Mouse (Mus musculus): ENCODE measurements at regions not wholly inside any gene's neighbourhood (a gene's known extent, or its start where the extent isn't known, plus 50 kb on each side); places are given as distances from the start of the nearest gene placed in this dataset.

DNA sequence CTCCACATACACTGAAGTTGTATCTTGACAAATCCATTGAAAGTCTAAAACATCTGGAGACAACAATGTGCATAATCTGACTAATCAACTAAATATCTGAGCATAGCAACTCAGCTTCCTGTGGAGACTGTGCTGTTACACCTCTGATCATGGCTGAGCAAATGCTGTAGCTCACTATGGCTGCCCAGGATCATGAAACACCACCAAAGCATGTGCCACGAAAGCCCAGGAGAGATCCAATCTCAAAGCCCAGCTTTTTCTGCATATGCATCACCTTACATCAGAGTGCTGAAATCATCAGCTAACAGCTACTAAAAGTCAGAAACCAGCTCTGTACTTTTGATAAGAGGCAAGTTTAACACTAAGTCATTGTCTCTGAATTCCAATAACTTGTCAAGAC is 313.3 kb upstream of the Htr2a start:
- no peak for ATAC-seq (replicated peaks)
- Histone ChIP-seq H3K27me3 (no peaks in the 10 kb centered on the region), H3K9ac (replicated peaks) (no peak overlapping the region), H3K9me3 (no peaks in the 10 kb centered on the region), H3K4me1 (no peaks in the 10 kb centered on the region), H3K36me3 (no peaks in the 10 kb centered on the region), H3K4me2 (replicated peaks) (no peak overlapping the region), H3K27ac (replicated peaks) (no peak overlapping the region), H3K4me3 (no peak overlapping the region)
- 88% methylated on average over 1 of the region's 1 CpGs for WGBS

DNA sequence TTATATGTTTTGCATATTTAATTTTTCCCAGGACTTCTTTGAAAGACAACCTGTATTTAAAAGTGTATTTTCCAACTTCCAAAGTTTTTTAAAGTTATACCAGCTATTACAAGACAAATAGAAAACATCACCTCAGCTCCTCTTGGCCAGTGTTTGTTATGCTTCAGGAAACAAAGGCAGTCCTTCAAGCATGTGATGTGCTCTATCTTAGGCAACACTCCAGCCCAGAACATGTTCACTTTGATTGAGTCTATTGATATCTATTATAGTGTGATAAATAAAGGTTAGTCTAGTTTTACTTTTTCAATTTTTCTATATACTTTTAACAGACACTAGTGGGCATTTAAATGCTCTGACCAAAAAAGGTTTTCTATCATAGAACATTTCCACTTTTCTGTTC is 289.9 kb upstream of the Htr2a start:
- Histone ChIP-seq H3K4me1 (no peaks in the 10 kb centered on the region), H3K36me3 (no peaks in the 10 kb centered on the region), H3K9me3 (no peaks in the 10 kb centered on the region), H3K27ac (replicated peaks) (no peak overlapping the region), H3K4me3 (no peak overlapping the region), H3K4me2 (replicated peaks) (no peak overlapping the region), H3K9ac (replicated peaks) (no peak overlapping the region), H3K27me3 (no peaks in the 10 kb centered on the region)
- no peak for ATAC-seq (replicated peaks)

DNA sequence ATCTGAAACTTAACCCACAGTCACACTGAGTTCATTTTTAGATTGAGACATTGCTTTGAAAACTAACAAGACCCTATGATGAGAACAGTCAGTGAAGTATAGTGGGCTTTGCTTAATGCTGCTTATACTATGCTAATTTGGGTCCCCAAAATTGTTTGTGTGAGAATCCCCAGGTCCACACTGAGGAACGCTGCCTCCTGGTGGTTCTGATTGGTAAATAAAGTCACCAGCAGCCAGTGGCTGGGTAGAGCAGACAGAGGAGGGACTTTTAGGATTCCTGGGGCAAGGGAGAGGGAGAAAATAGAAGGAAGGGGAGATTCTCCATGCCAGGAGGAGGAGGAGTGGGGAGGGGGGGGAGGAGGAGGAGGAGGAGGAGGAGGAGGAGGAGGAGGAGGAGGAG is 288.4 kb upstream of the Htr2a start:
- Histone ChIP-seq H3K9me3 (no peaks in the 10 kb centered on the region), H3K4me3 (no peak overlapping the region), H3K4me2 (replicated peaks) (no peak overlapping the region), H3K27ac (replicated peaks) (no peak overlapping the region), H3K9ac (replicated peaks) (no peak overlapping the region), H3K27me3 (no peaks in the 10 kb centered on the region), H3K4me1 (no peaks in the 10 kb centered on the region), H3K36me3 (no peaks in the 10 kb centered on the region)
- ATAC-seq (replicated peaks) = no peak
- WGBS = 40% methylated on average over 1 of the region's 1 CpGs

DNA sequence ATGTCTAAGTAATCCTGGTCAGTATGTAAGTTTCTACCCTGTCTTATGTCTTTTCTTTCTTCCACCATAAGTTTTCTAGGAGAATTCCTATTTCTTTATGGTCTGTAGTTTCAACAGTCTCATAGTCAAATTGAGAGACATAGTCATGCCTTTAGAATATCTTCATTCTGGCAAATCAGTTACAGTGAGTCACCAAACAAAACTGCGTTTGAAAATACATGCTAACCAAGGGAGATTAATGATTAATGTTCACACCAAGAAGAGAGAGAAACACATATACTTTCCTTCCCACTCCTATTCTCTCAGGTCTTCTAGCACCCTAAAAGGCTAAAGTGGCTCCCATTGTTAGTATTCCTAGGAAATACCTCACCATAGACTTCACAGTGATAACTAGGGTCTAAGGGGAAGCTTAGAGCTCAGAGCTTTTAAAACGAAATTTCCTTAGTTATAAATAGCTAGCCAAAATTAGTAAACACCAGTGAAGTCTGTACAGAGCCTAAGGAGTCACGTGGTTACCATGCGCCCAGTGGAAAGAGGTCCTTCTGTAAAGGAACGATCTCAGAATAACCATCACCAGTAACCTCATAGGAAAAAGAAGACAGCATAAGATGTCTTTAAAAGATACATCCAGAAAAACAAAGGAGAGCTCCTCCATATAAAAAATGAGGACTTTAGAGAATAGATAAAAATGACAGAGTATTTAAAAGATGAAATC is 281.8 kb upstream of the Htr2a start:
- Histone ChIP-seq H3K27ac (replicated peaks) (no peak overlapping the region), H3K27me3 (no peaks in the 10 kb centered on the region), H3K4me2 (replicated peaks) (no peak overlapping the region), H3K4me1 (peaks cover 10% of the 10 kb centered on the region), H3K4me3 (no peak overlapping the region), H3K36me3 (no peaks in the 10 kb centered on the region), H3K9me3 (no peaks in the 10 kb centered on the region), H3K9ac (replicated peaks) (no peak overlapping the region)
- no peak for ATAC-seq (replicated peaks)
- 82% methylated on average over 5 of the region's 5 CpGs for WGBS

DNA sequence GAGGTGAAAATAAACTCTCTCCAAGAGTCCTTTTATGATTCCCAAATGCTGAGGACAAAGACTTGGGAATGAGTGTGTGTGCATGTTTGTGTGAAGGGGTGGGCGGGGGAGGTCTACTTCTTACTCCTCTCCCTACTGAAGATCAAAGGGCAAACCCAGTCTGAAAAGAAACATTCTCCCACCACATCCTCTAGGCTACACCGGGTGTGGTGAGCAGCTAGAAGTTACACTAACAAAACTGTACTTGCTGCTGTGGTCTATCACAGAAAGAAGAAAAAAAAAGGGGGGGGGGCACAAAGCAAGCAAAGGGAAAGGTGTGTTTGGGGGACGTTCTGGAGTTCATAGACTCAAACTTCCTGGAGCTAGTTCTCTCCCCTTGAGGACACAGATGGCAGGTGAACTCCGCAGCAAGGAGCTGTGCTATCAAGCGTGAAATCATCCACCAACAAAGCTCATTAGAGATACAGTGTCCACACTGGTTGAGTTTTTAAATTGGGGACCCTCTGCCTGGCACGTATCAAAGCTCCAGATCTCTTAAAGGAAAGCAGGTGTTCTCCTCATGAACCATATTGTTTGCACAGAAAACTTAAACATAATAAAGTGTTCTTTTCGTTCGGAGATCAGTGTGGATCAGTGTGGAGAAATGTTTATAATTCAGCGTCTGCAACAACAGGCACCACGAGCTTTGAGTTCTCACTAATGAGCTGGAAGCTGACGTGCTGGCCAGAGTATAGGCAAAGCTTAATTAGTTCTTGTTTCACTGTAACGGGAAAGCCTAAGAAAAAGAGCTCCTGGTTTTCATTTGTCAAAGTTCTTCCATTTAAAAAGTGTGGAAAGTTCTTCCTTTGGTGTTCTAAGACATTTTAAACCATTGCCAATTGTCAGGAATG is 280.7 kb upstream of the Htr2a start:
- no peak overlapping the region for H3K27ac ChIP-seq (replicated peaks)
- no peak overlapping the region for H3K4me3 ChIP-seq
- 8% methylated on average over 12 of the region's 12 CpGs for WGBS
- peaks cover 10% of the 10 kb centered on the region for H3K4me1 ChIP-seq
- H3K27me3 ChIP-seq = no peaks in the 10 kb centered on the region
- 0 out of 2 replicates have a peak overlapping the region, but pooled peaks have one; percentile 19 for H3K4me2 ChIP-seq (replicated peaks)
- peak; percentile 88 for ATAC-seq (replicated peaks)
- H3K36me3 ChIP-seq = no peaks in the 10 kb centered on the region
- H3K9ac ChIP-seq (replicated peaks) = no peak overlapping the region
- H3K9me3 ChIP-seq = no peaks in the 10 kb centered on the region

DNA sequence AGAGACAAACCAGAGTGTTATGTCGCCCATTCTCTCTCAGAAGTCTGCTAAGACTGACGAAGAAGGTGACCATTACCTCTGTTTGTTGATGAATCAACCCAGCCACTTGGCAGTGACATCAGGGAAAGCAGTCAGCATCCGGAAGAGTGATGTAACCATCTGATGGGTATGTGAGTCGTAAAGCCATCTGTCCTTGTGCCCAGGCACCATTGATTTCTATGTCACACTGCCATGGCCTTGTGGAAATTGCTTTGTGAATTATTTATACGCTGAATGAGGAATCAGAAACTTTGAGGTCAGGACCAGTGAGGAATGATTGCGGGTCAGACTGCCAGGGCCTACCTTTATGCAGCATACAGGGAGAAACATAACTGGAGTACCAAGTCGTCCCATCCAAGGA is 256.2 kb upstream of the Htr2a start:
- no peak overlapping the region for H3K9ac ChIP-seq (replicated peaks)
- no peak overlapping the region for H3K4me2 ChIP-seq (replicated peaks)
- WGBS = 84% methylated on average over 7 of the region's 7 CpGs
- no peak overlapping the region for H3K4me3 ChIP-seq
- no peaks in the 10 kb centered on the region for H3K4me1 ChIP-seq
- no peak for ATAC-seq (replicated peaks)
- H3K27ac ChIP-seq (replicated peaks) = no peak overlapping the region
- no peaks in the 10 kb centered on the region for H3K36me3 ChIP-seq
- no peaks in the 10 kb centered on the region for H3K9me3 ChIP-seq
- H3K27me3 ChIP-seq = no peaks in the 10 kb centered on the region

DNA sequence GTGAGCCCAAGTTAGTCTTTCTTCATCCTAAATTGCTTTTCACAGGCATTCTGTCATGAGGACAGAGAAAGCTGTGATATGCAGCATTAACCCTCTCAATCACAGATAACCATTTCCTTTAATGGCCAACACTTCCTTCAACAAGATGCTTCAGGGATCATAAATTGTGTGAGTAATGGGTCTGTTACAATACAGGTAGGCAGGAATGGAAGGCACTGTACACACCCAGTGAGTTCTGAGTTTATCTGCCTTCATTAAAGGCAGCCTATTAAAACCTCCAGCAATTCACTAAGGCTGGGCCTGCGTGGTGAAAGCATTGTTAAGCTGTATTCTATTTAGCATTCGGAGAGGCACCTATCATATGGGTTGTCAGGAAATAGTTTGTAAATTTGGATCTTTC is 248.2 kb upstream of the Htr2a start:
- no peaks in the 10 kb centered on the region for H3K9me3 ChIP-seq
- WGBS = 75% methylated on average over 2 of the region's 2 CpGs

DNA sequence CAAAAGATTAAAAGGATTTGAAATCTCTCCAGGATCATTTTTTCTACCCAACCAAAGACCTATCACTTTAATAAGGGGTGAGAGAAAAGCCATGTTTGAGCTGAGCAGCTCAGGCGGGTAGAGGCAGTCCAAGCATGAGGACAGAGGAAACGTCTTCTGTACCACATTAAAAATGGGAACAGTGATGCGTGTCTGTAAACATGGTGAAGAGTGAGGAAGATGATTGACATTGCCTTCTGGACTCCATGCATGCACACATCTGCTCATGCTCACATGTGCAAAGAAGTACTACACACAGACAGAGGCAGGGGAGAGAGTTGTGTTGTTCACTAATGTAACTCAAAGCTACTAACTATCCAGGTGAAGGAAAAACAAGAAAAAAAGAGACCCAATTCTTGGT is 243.4 kb upstream of the Htr2a start:
- 70% methylated on average over 3 of the region's 3 CpGs for whole genome bisulfite sequencing
- peak; percentile 35; the same call in 1 of the 2 replicates for ATAC-seq (replicated peaks)
- H3K9me3 ChIP-seq = no peaks in the 10 kb centered on the region
- H3K27ac ChIP-seq (replicated peaks) = no peak overlapping the region
- no peaks in the 10 kb centered on the region for H3K36me3 ChIP-seq
- H3K4me3 ChIP-seq = no peak overlapping the region
- no peak overlapping the region for H3K9ac ChIP-seq (replicated peaks)
- no peak overlapping the region for H3K4me2 ChIP-seq (replicated peaks)
- H3K4me1 ChIP-seq = no peaks in the 10 kb centered on the region
- H3K27me3 ChIP-seq = no peaks in the 10 kb centered on the region

More for the DNA sequence above, 248.2 kb upstream of the Htr2a start:
- ATAC-seq (replicated peaks) = no peak
- Histone ChIP-seq H3K4me3 (no peak overlapping the region), H3K4me2 (replicated peaks) (no peak overlapping the region), H3K36me3 (no peaks in the 10 kb centered on the region), H3K4me1 (no peaks in the 10 kb centered on the region), H3K27me3 (no peaks in the 10 kb centered on the region), H3K27ac (replicated peaks) (no peak overlapping the region), H3K9ac (replicated peaks) (no peak overlapping the region)

DNA sequence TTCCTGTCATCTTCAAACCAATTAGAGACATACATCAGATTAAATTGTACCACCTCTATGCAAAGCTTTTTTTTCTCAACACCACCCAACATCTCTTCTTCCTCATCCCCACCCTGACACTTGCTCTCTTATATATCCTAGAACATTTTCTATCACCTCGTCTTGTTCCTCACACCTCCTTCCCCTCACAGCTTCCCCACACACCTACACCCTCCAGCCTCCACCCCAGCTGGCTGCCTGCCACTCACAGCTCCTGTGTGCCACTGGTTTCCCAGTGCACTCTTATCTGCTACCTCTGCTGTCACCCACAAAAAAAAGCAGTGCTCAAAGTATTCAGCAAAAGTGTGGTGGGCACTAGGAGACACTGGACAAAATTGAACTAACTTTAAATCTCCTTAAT is 231.2 kb upstream of the Htr2a start:
- H3K9ac ChIP-seq (replicated peaks) = no peak overlapping the region
- H3K36me3 ChIP-seq = no peaks in the 10 kb centered on the region
- H3K9me3 ChIP-seq = no peaks in the 10 kb centered on the region
- no peak overlapping the region for H3K27ac ChIP-seq (replicated peaks)
- no peaks in the 10 kb centered on the region for H3K4me1 ChIP-seq
- no peak overlapping the region for H3K4me3 ChIP-seq
- H3K4me2 ChIP-seq (replicated peaks) = no peak overlapping the region
- no peaks in the 10 kb centered on the region for H3K27me3 ChIP-seq
- no peak for ATAC-seq (replicated peaks)
- WGBS = 62% methylated on average over 1 of the region's 1 CpGs

DNA sequence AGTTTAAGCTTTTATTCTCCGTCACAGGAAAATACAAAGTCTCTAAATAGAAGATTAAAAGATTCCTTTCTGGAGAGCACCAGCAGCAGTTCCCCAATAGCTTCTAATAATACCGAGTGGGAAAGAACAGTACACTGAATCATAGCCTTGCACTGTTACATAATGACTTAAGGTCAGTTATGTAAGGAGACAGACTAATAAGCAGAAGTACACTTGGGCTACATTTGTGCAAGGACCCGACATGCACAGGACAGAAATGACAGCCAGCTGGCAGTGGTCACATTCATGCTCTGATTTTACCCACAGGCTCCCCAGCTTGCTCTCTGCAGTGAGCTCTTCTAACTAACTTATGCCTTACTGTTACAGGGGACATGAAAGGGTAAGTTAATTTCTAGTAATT is 212.4 kb upstream of the Htr2a start:
- Histone ChIP-seq H3K9me3 (no peaks in the 10 kb centered on the region), H3K9ac (replicated peaks) (no peak overlapping the region), H3K4me2 (replicated peaks) (no peak overlapping the region), H3K36me3 (no peaks in the 10 kb centered on the region), H3K27ac (replicated peaks) (no peak overlapping the region), H3K4me3 (no peak overlapping the region), H3K4me1 (0 out of 2 replicates have a peak, but pooled peaks cover 3% of the 10 kb centered on the region), H3K27me3 (no peaks in the 10 kb centered on the region)
- ATAC-seq (replicated peaks) = no peak
- 45% methylated on average over 3 of the region's 3 CpGs for WGBS

DNA sequence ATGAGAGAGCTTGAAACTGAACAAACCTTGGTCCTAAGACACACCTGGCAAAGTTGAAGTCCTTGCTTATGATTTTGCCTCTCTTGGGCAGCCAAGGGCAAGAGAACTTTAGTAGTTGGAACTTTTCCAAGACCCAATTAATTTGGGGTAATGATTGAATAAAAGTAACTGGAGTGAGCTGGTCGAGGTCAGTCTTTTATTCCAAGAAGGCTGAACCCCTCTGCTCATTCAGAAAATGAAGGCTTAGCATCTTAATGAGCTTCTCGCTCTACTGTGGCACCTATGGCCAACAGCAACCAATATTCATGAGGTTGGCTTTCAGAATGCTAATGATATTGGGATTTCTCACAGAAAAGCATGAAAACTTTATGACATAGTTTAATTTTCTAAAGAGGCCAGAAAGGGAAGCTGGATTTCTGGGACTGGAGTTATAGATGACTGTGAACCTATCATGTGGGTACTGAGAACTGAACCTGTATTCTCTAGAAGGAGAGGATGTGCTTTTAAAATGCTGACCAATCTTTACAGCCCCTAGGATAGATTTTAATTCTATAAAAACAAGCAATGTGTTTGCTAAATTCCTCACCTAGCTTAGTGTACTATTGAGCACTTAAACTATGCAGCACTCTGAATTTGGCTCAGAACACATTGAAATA is 176.5 kb upstream of the Htr2a start:
- H3K27ac ChIP-seq (replicated peaks) = no peak overlapping the region
- 7% methylated on average over 2 of the region's 2 CpGs for WGBS
- H3K4me1 ChIP-seq = peaks cover 4% of the 10 kb centered on the region
- no peaks in the 10 kb centered on the region for H3K36me3 ChIP-seq
- ATAC-seq (replicated peaks) = peak; percentile 76
- no peak overlapping the region for H3K4me2 ChIP-seq (replicated peaks)
- H3K9ac ChIP-seq (replicated peaks) = no peak overlapping the region
- no peaks in the 10 kb centered on the region for H3K9me3 ChIP-seq
- no peaks in the 10 kb centered on the region for H3K27me3 ChIP-seq
- no peak overlapping the region for H3K4me3 ChIP-seq

DNA sequence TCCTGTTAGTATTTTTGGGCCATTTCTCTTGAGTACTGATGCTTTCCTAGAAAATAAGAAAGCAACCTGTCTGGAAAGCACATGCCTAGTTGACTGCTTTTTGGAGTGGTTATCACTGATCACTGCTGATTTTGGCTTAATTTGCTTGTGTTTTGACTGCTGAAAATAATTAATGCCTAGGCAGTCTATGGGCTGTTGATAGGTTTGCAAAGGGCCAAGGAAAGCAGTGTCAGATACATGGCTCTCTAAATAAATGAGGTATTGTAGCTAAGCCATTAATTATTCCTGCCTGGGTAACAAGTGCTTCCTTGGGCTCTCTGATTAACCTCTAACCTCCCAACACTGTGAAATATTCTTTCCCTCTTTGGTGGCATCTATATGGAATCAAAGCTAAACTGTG is 145.1 kb upstream of the Htr2a start:
- peak; percentile 82 for ATAC-seq (replicated peaks)
- Histone ChIP-seq H3K4me1 (peaks cover 2% of the 10 kb centered on the region; the same call in 1 of the 2 replicates), H3K4me2 (replicated peaks) (no peak overlapping the region), H3K4me3 (no peak overlapping the region), H3K36me3 (no peaks in the 10 kb centered on the region), H3K9ac (replicated peaks) (no peak overlapping the region), H3K27ac (replicated peaks) (no peak overlapping the region), H3K9me3 (no peaks in the 10 kb centered on the region), H3K27me3 (0 out of 2 replicates have a peak, but pooled peaks cover 4% of the 10 kb centered on the region)

All from forebrain, embryonic 15.5 days (tissue).